ENCODE assay signal across 9 mouse cellular contexts in genomic region chr11:120376302-120377160, GRCm38 (mm10). TPM values are rescaled to one million over a fixed set of nuclear protein-coding genes. Genes with fewer than 3 reads are reported as not detected.
A peak's percentile ranks its signal among the peaks of the same experiment; 100 is the strongest.
DNase-seq lines count a peak whose midpoint lies in the region; ATAC-seq and TF ChIP-seq lines count a peak whose summit lies in the region.
"Had no signal": no experiment of that assay in that cellular context is flagged by ENCODE, and none has a peak within 500 bp of the region (broad histone marks: within the 10 kb centered on the region; RNA-seq: fewer than 3 reads in every experiment).

No protein-coding gene starts in this region.

- H3K27me3 ChIP-seq in intestine, embryonic 15.5 days (replicated peaks), result no peaks in the 10 kb centered on the region
- H3K27me3 ChIP-seq in intestine, postnatal 0 days (replicated peaks; ENCODE audit: control insufficient read depth, insufficient read depth, low read length), result no peaks in the 10 kb centered on the region
- H3K27me3 ChIP-seq in embryonic facial prominence, embryonic 10.5 days (replicated peaks; ENCODE audit: low read depth, poor library complexity, severe bottlenecking), result no peaks in the 10 kb centered on the region
- no peaks in the 10 kb centered on the region for H3K27me3 ChIP-seq in intestine, embryonic 16.5 days (replicated peaks; ENCODE audit: control insufficient read depth, insufficient read depth, low read length)
- H3K27me3 ChIP-seq in kidney, adult 2 months (replicated peaks; ENCODE audit: control insufficient read depth, insufficient read depth, low read length), result no peaks in the 10 kb centered on the region

- peaks cover 43% of the 10 kb centered on the region for H3K36me3 ChIP-seq in intestine, embryonic 15.5 days
- peaks cover 70% of the 10 kb centered on the region for H3K36me3 ChIP-seq in intestine, postnatal 0 days (ENCODE audit: control insufficient read depth, insufficient read depth)
- H3K36me3 ChIP-seq in embryonic facial prominence, embryonic 10.5 days (replicated peaks), result peaks cover 77% of the 10 kb centered on the region
- peaks cover 20% of the 10 kb centered on the region for H3K36me3 ChIP-seq in intestine, embryonic 16.5 days (ENCODE audit: control insufficient read depth, insufficient read depth, low read length)
- H3K36me3 ChIP-seq in kidney, adult 2 months (ENCODE audit: control insufficient read depth, insufficient read depth, low read length), result no peaks in the 10 kb centered on the region

- no peak for ATAC-seq in intestine, embryonic 15.5 days
- no peak for ATAC-seq in intestine, postnatal 0 days
- no peak for ATAC-seq in intestine, embryonic 16.5 days
- no peak for ATAC-seq in granulocyte monocyte progenitor cell, adult 5-6 weeks (replicated peaks; ENCODE audit: poor library complexity, severe bottlenecking)

- peaks cover 23% of the 10 kb centered on the region for H3K4me1 ChIP-seq in intestine, embryonic 15.5 days (replicated peaks)
- 0 out of 2 replicates have a peak, but pooled peaks cover 3% of the 10 kb centered on the region for H3K4me1 ChIP-seq in intestine, postnatal 0 days (replicated peaks; ENCODE audit: control insufficient read depth, insufficient read depth, low read length)
- peaks cover 28% of the 10 kb centered on the region for H3K4me1 ChIP-seq in embryonic facial prominence, embryonic 10.5 days
- peaks cover 16% of the 10 kb centered on the region for H3K4me1 ChIP-seq in intestine, embryonic 16.5 days (ENCODE audit: control insufficient read depth, insufficient read depth, low read length)
- H3K4me1 ChIP-seq in kidney, adult 2 months (ENCODE audit: control insufficient read depth, insufficient read depth, low read length), result peaks cover 6% of the 10 kb centered on the region; the same call in 1 of the 2 replicates

- H3K27ac ChIP-seq in intestine, embryonic 15.5 days, result no peak overlapping the region
- H3K27ac ChIP-seq in intestine, postnatal 0 days (ENCODE audit: low read depth, low read length), result no peak overlapping the region
- no peak overlapping the region; the same call in 1 of the 2 replicates for H3K27ac ChIP-seq in embryonic facial prominence, embryonic 10.5 days (replicated peaks)
- H3K27ac ChIP-seq in intestine, embryonic 16.5 days (ENCODE audit: low read length), result no peak overlapping the region
- H3K27ac ChIP-seq in kidney, adult 2 months (ENCODE audit: insufficient read depth, low read depth, low read length), result no peak overlapping the region

- WGBS in intestine, embryonic 15.5 days, result 88% methylated on average over 17 of the region's 17 CpGs
- 92% methylated on average over 17 of the region's 17 CpGs for WGBS in intestine, postnatal 0 days
- 88% methylated on average over 17 of the region's 17 CpGs for WGBS in embryonic facial prominence, embryonic 10.5 days
- WGBS in intestine, embryonic 16.5 days, result 90% methylated on average over 17 of the region's 17 CpGs
- WGBS in kidney, adult 2 months, result 91% methylated on average over 17 of the region's 17 CpGs

- no peaks in the 10 kb centered on the region for H3K9me3 ChIP-seq in intestine, embryonic 15.5 days
- H3K9me3 ChIP-seq in intestine, postnatal 0 days (ENCODE audit: control insufficient read depth), result no peaks in the 10 kb centered on the region
- H3K9me3 ChIP-seq in embryonic facial prominence, embryonic 10.5 days, result no peaks in the 10 kb centered on the region
- no peaks in the 10 kb centered on the region for H3K9me3 ChIP-seq in intestine, embryonic 16.5 days (ENCODE audit: control insufficient read depth, low read length)

- peak; percentile 53 for DNase-seq in MN1 (ENCODE audit: low spot score)
- DNase-seq in embryonic facial prominence, embryonic 10.5 days (ENCODE audit: low spot score), result no peak
- no peak for DNase-seq in kidney, adult 2 months
- DNase-seq: gastrocnemius, postnatal 10 days had no signal

- no peak for TF ChIP-seq POLR2A in kidney, adult 2 months (IDR thresholded peaks at IDR 0.05; ENCODE audit: low read depth, low read length)

- no peak for TF ChIP-seq CTCF in intestine, postnatal 0 days (IDR thresholded peaks at IDR 0.05; ENCODE audit: low read depth)
- no peak for TF ChIP-seq CTCF in kidney, adult 2 months (conservative IDR thresholded peaks at IDR 0.05; ENCODE audit: insufficient read depth, insufficient read length, low read depth, low read length)

- no peak overlapping the region for H3K4me3 ChIP-seq in intestine, embryonic 15.5 days (replicated peaks)
- no peak overlapping the region for H3K4me3 ChIP-seq in intestine, postnatal 0 days (ENCODE audit: low read depth, low read length)
- 0 out of 2 replicates have a peak overlapping the region, but pooled peaks have one; percentile 95 for H3K4me3 ChIP-seq in embryonic facial prominence, embryonic 10.5 days
- no peak overlapping the region for H3K4me3 ChIP-seq in intestine, embryonic 16.5 days (ENCODE audit: low read length)
- no peak overlapping the region for H3K4me3 ChIP-seq in kidney, adult 2 months (ENCODE audit: insufficient read depth, low read depth, low read length)

- H3K9ac ChIP-seq in intestine, embryonic 15.5 days, result no peak overlapping the region
- no peak overlapping the region for H3K9ac ChIP-seq in intestine, postnatal 0 days (ENCODE audit: low read depth, low read length)
- 0 out of 2 replicates have a peak overlapping the region, but pooled peaks have one; percentile 82 for H3K9ac ChIP-seq in intestine, embryonic 16.5 days (ENCODE audit: low read depth, low read length)

- H3K4me2 ChIP-seq in intestine, embryonic 15.5 days (replicated peaks), result 0 out of 2 replicates have a peak overlapping the region, but pooled peaks have one; percentile 94
- H3K4me2 ChIP-seq in intestine, postnatal 0 days (replicated peaks; ENCODE audit: low read depth), result no peak overlapping the region
- no peak overlapping the region for H3K4me2 ChIP-seq in intestine, embryonic 16.5 days (ENCODE audit: low read depth, low read length)

RNA-seq across cellular contexts. Expression of gene Faap100, which starts 2.0 kb away (rescaled TPM):
- polyA plus RNA-seq in intestine, embryonic 15.5 days (2015; fragmentation: Nextera tagmentation; extraction: Ambion mirVana), result 24.2 and 29.4 TPM in 2 replicates
- polyA plus RNA-seq in intestine, postnatal 0 days (2015; fragmentation: Nextera tagmentation; extraction: Ambion mirVana), result 9.7 and 11.7 TPM in 2 replicates
- 38.3 and 39.0 TPM in 2 replicates for polyA plus RNA-seq in embryonic facial prominence, embryonic 10.5 days (2016; fragmentation: Nextera tagmentation; extraction: Ambion mirVana)
- polyA plus RNA-seq in intestine, embryonic 16.5 days (2015; fragmentation: Nextera tagmentation; extraction: Ambion mirVana), result 26.6 and 28.6 TPM in 2 replicates
- total RNA-seq in granulocyte monocyte progenitor cell, adult 5-6 weeks (2014; fragmentation: Nextera tagmentation), result 8.3 and 13.2 TPM in 2 replicates
- total RNA-seq in granulocyte monocyte progenitor cell, adult 5-6 weeks (2017), result 12.9 and 18.8 TPM in 2 replicates
- 30.3 and 45.1 TPM in 2 replicates for polyA plus RNA-seq in kidney, adult 2 months (2012; rRNA removed)

RNA-seq across cellular contexts. Expression of gene Fscn2, which starts 15.2 kb away (rescaled TPM):
- polyA plus RNA-seq in intestine, embryonic 15.5 days (2015; fragmentation: Nextera tagmentation; extraction: Ambion mirVana), result 0.18 TPM in 1 of 2 replicates, not detected in the other
- polyA plus RNA-seq in intestine, postnatal 0 days (2015; fragmentation: Nextera tagmentation; extraction: Ambion mirVana), result 0.14 and 0.16 TPM in 2 replicates
- polyA plus RNA-seq in embryonic facial prominence, embryonic 10.5 days (2016; fragmentation: Nextera tagmentation; extraction: Ambion mirVana), result 0.10 and 0.19 TPM in 2 replicates
- polyA plus RNA-seq in intestine, embryonic 16.5 days (2015; fragmentation: Nextera tagmentation; extraction: Ambion mirVana), result 0.55 TPM in 1 of 2 replicates, not detected in the other
- not detected in 2 replicates for total RNA-seq in granulocyte monocyte progenitor cell, adult 5-6 weeks (2014; fragmentation: Nextera tagmentation)
- not detected in 2 replicates for total RNA-seq in granulocyte monocyte progenitor cell, adult 5-6 weeks (2017)
- 0.16 and 0.19 TPM in 2 replicates for polyA plus RNA-seq in kidney, adult 2 months (2012; rRNA removed)
- total RNA-seq: liver, adult 2 months had no signal
- polyA plus RNA-seq: liver, adult 2 months had no signal

RNA-seq across cellular contexts. Expression of gene Actg1, which starts 28.2 kb away (rescaled TPM):
- 2,607 and 2,658 TPM in 2 replicates for polyA plus RNA-seq in intestine, embryonic 15.5 days (2015; fragmentation: Nextera tagmentation; extraction: Ambion mirVana)
- 1,513 and 1,605 TPM in 2 replicates for polyA plus RNA-seq in intestine, postnatal 0 days (2015; fragmentation: Nextera tagmentation; extraction: Ambion mirVana)
- 3,067 and 3,150 TPM in 2 replicates for polyA plus RNA-seq in embryonic facial prominence, embryonic 10.5 days (2016; fragmentation: Nextera tagmentation; extraction: Ambion mirVana)
- polyA plus RNA-seq in intestine, embryonic 16.5 days (2015; fragmentation: Nextera tagmentation; extraction: Ambion mirVana), result 2,886 and 2,944 TPM in 2 replicates
- 1,412 and 1,653 TPM in 2 replicates for total RNA-seq in granulocyte monocyte progenitor cell, adult 5-6 weeks (2014; fragmentation: Nextera tagmentation)
- total RNA-seq in granulocyte monocyte progenitor cell, adult 5-6 weeks (2017), result 733 and 780 TPM in 2 replicates
- 828 and 981 TPM in 2 replicates for polyA plus RNA-seq in kidney, adult 2 months (2012; rRNA removed)
